ENCODE assay signal across 10 mouse cellular contexts in genomic region chr2:38164326-38165035, GRCm38 (mm10).
DNase-seq lines count a peak whose midpoint lies in the region; ATAC-seq and TF ChIP-seq lines count a peak whose summit lies in the region.
"Had no signal": no experiment of that assay in that cellular context is flagged by ENCODE, and none has a peak within 500 bp of the region (broad histone marks: within the 10 kb centered on the region; RNA-seq: fewer than 3 reads in every experiment).

No protein-coding gene starts in this region.

- H3K4me3 ChIP-seq in gastrocnemius, adult 2 months, result peak overlapping the region; percentile 69
- peak overlapping the region in 1 of 2 experiments; percentile 41; a peak in 2 of 4 replicates for H3K4me3 ChIP-seq in liver, embryonic 14.5 days (ENCODE audit: insufficient read depth in 1 of 2, low read depth in 2 of 2, low read length in 2 of 2)
- H3K4me3 ChIP-seq in neural tube, embryonic 15.5 days (replicated peaks), result no peak overlapping the region

- H3K9me3 ChIP-seq in liver, embryonic 14.5 days (ENCODE audit: control insufficient read depth, low read length), result no peaks in the 10 kb centered on the region
- no peaks in the 10 kb centered on the region for H3K9me3 ChIP-seq in neural tube, embryonic 15.5 days (replicated peaks)

- peak; percentile 36 for DNase-seq in gastrocnemius, adult 2 months
- DNase-seq in gastrocnemius, postnatal 4 days (ENCODE audit: low spot score in 2 of 2), result no peak
- DNase-seq in A20 (ENCODE audit: low read depth, low spot score), result peak; percentile 77
- DNase-seq in heart, adult 8-10 months (ENCODE audit: low spot score), result peak; percentile 36
- no peak for DNase-seq in liver, embryonic 14.5 days (ENCODE audit: low read depth in 3 of 3, low spot score in 3 of 3)
- DNase-seq in right cerebral cortex, adult 18-20 months, result no peak
- no peak for DNase-seq in testis, postnatal 14 days (ENCODE audit: low spot score)
- DNase-seq: cerebellum, adult 9-10 months; gastrocnemius, postnatal 25 days had no signal

- peaks cover 14 to 18% of the 10 kb centered on the region in 2 experiments for H3K4me1 ChIP-seq in liver, embryonic 14.5 days (replicated peaks; ENCODE audit: control insufficient read depth in 2 of 2, insufficient read depth in 2 of 2, low read length in 1 of 2)
- H3K4me1 ChIP-seq in neural tube, embryonic 15.5 days, result no peaks in the 10 kb centered on the region

- H3K27ac ChIP-seq in gastrocnemius, adult 2 months, result peak overlapping the region; percentile 69
- no peak overlapping the region for H3K27ac ChIP-seq in liver, embryonic 14.5 days
- H3K27ac ChIP-seq in neural tube, embryonic 15.5 days (replicated peaks), result no peak overlapping the region

- no peak for TF ChIP-seq EP300 in liver, embryonic 14.5 days (IDR thresholded peaks at IDR 0.05; ENCODE audit: low read depth)

- intact Hi-C loops in gastrocnemius, adult 2 months (cut with DNase I), result no loop called here

- ATAC-seq in liver, embryonic 14.5 days (ENCODE audit: insufficient read depth), result no peak
- ATAC-seq in neural tube, embryonic 15.5 days (ENCODE audit: low FRiP score), result no peak

- H3K4me2 ChIP-seq in liver, embryonic 14.5 days (ENCODE audit: low read depth), result peak overlapping the region; percentile 71
- H3K4me2 ChIP-seq in neural tube, embryonic 15.5 days, result no peak overlapping the region

- no peaks in the 10 kb centered on the region for H3K27me3 ChIP-seq in liver, embryonic 14.5 days (ENCODE audit: control insufficient read depth, insufficient read depth, low read length)
- no peaks in the 10 kb centered on the region for H3K27me3 ChIP-seq in neural tube, embryonic 15.5 days (replicated peaks)

- 33% methylated on average over 5 of the region's 5 CpGs for WGBS in liver, embryonic 14.5 days (ENCODE audit: insufficient replicate concordance)
- WGBS in neural tube, embryonic 15.5 days, result 59% methylated on average over 5 of the region's 5 CpGs

- TF ChIP-seq CTCF in gastrocnemius, adult 2 months (IDR thresholded peaks at IDR 0.05), result no peak
- TF ChIP-seq CTCF in liver, embryonic 14.5 days (IDR thresholded peaks at IDR 0.05; ENCODE audit: low read depth), result no peak

- peak overlapping the region; percentile 37 for H3K9ac ChIP-seq in liver, embryonic 14.5 days (replicated peaks)
- no peak overlapping the region for H3K9ac ChIP-seq in neural tube, embryonic 15.5 days (replicated peaks)

- no peaks in the 10 kb centered on the region for H3K36me3 ChIP-seq in liver, embryonic 14.5 days (replicated peaks; ENCODE audit: control insufficient read depth, insufficient read depth, low read depth)
- H3K36me3 ChIP-seq in neural tube, embryonic 15.5 days, result no peaks in the 10 kb centered on the region

Comparison
In these comparisons a context has a peak if more than half of its experiments do, and no peak if none do; other contexts are left out.
1. DNase-seq: peak in gastrocnemius, adult 2 months (single experiment), A20 (single experiment) and heart, adult 8-10 months (single experiment); none in gastrocnemius, postnatal 4 days (0 of 2), liver, embryonic 14.5 days (0 of 3), right cerebral cortex, adult 18-20 months (single experiment) and testis, postnatal 14 days (single experiment).